Mouse (Mus musculus): ENCODE data around the gene A030014E15Rik.
"Not testable (repeated sequence)": the region's sequence is repeated elsewhere in the genome, so short reads cannot be mapped to it uniquely, and the experiment has no call there.

GRCm38 (mm10) chr1:82930558-82930957, 5.8 kb downstream of the A030014E15Rik start:
- not testable (repeated sequence) for TF ChIP-seq POLR2A, CTCF (IDR thresholded peaks at IDR 0.05; ENCODE audit: insufficient read depth, low read depth, low read length)

Data from olfactory bulb, adult 2 months (tissue).